Mouse (Mus musculus): ENCODE results near the gene Ckb. TPM values are rescaled to one million over a fixed set of nuclear protein-coding genes. Genes with fewer than 3 reads are reported as not detected.
A peak's percentile ranks its signal among the peaks of the same experiment; 100 is the strongest.

Gene Ckb
- polyA plus RNA-seq, 2 experiments, result 106 to 133 TPM

DNA sequence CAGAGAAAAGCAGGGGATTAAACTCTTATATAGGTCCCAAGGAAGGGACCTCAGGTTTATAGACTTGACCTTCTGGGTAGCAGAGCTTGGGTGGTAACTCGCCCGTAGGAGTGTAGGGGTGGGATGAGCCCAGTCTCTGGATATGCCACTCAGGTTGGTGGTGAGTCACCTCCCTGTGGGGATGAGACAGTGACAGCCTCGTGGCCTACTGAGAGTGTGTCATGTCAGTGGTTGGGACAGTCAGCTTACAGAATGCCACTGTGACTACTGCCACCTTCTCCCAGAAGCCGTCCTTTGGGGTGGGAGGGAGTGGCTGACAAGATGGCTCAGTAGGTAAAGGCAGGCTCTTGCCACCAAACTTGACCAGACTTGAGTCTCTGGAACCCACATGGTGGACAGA, 14.3 kb upstream of the Ckb start:
- no peak for ATAC-seq (ENCODE audit: low FRiP score, low read depth)
- DNase-seq (ENCODE audit: low spot score), result no peak
- no peak overlapping the region for H3K4me2 ChIP-seq (replicated peaks; ENCODE audit: low read depth, low read length, severe bottlenecking)
- TF ChIP-seq POLR2A (IDR thresholded peaks at IDR 0.05; ENCODE audit: borderline replicate concordance, extremely low read depth, insufficient read depth, insufficient read length), result no peak
- no peak overlapping the region for H3K27ac ChIP-seq (replicated peaks; ENCODE audit: low read depth, low read length)
- WGBS, result 75% methylated on average over 4 of the region's 4 CpGs
- H3K9ac ChIP-seq (ENCODE audit: low read depth, low read length, severe bottlenecking), result no peak overlapping the region
- no peaks in the 10 kb centered on the region for H3K27me3 ChIP-seq (ENCODE audit: control insufficient read depth, insufficient read depth, low read length)
- peaks cover 2% of the 10 kb centered on the region; the same call in 1 of the 2 replicates for H3K4me1 ChIP-seq (ENCODE audit: control insufficient read depth, insufficient read depth, low read length)
- H3K36me3 ChIP-seq (ENCODE audit: control insufficient read depth, insufficient read depth, low read length), result peaks cover 16% of the 10 kb centered on the region
- no peaks in the 10 kb centered on the region for H3K9me3 ChIP-seq (ENCODE audit: control insufficient read depth, low read length)
- no peak overlapping the region for H3K4me3 ChIP-seq (replicated peaks; ENCODE audit: low read length)

DNA sequence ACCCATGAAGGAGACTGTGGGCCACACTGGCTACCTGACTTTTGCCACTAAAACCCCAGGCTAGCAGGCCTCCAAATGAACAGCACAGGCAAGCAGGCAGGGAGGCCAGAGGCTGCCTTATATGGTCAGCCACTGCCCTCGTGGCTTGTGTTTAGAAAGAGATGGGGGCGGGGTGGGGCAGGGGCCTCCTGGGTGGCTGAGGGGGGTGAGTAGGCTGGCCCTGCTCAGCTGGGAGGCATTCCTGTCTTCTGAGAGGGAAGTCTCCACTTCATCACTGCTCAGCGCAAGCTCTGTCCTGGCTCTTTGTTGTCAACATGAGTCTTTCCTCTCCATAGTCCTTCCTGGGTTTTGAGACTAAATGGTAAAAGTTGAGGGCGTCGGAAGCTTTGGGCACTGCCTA, 10.7 kb upstream of the Ckb start:
- ATAC-seq (ENCODE audit: low FRiP score, low read depth), result no peak
- no peak for TF ChIP-seq POLR2A (IDR thresholded peaks at IDR 0.05; ENCODE audit: borderline replicate concordance, extremely low read depth, insufficient read depth, insufficient read length)
- H3K4me2 ChIP-seq (replicated peaks; ENCODE audit: low read depth, low read length, severe bottlenecking), result no peak overlapping the region
- no peak for DNase-seq (ENCODE audit: low spot score)
- H3K4me3 ChIP-seq (replicated peaks; ENCODE audit: low read length), result no peak overlapping the region
- H3K9ac ChIP-seq (ENCODE audit: low read depth, low read length, severe bottlenecking), result no peak overlapping the region
- 75% methylated on average over 5 of the region's 5 CpGs for whole genome bisulfite sequencing
- no peaks in the 10 kb centered on the region for H3K27me3 ChIP-seq (ENCODE audit: control insufficient read depth, insufficient read depth, low read length)
- H3K4me1 ChIP-seq (ENCODE audit: control insufficient read depth, insufficient read depth, low read length), result peaks cover 4% of the 10 kb centered on the region; the same call in 1 of the 2 replicates
- H3K36me3 ChIP-seq (ENCODE audit: control insufficient read depth, insufficient read depth, low read length), result peaks cover 25% of the 10 kb centered on the region
- no peaks in the 10 kb centered on the region for H3K9me3 ChIP-seq (ENCODE audit: control insufficient read depth, low read length)
- no peak overlapping the region for H3K27ac ChIP-seq (replicated peaks; ENCODE audit: low read depth, low read length)

- peaks cover 10% of the 10 kb centered on the region for H3K4me1 ChIP-seq (ENCODE audit: control insufficient read depth, insufficient read depth, low read length)
These were observed 9.9 kb upstream of the Ckb start for GRCm38 (mm10) chr12:111682003-111682402.

DNA sequence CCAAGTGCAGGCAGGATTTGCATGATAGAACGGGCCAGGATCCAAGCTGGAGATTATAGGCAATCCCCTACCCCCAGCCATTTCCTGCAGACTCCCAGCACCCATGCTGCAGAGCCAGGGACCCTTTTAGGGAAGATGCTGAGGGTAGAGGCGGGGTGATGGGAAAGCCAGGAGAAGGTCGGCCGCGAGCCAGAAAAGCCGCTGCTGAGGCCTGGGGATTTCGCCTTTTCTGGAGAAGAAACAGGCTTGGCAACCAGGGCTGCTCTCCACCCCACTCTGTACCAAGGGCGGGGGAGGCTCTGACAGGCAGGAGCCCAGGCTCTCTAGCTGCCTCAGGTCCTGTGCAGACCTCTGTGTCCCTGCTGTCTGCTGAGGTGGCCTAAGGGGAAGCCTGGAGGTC, 9.2 kb upstream of the Ckb start:
- no peak overlapping the region for H3K27ac ChIP-seq (replicated peaks; ENCODE audit: low read depth, low read length)
- peaks cover 25% of the 10 kb centered on the region for H3K36me3 ChIP-seq (ENCODE audit: control insufficient read depth, insufficient read depth, low read length)
- no peak for TF ChIP-seq POLR2A (IDR thresholded peaks at IDR 0.05; ENCODE audit: borderline replicate concordance, extremely low read depth, insufficient read depth, insufficient read length)
- no peak overlapping the region for H3K9ac ChIP-seq (ENCODE audit: low read depth, low read length, severe bottlenecking)
- H3K9me3 ChIP-seq (ENCODE audit: control insufficient read depth, low read length), result no peaks in the 10 kb centered on the region
- H3K4me3 ChIP-seq (replicated peaks; ENCODE audit: low read length), result no peak overlapping the region
- DNase-seq (ENCODE audit: low spot score) (no peak), ATAC-seq (ENCODE audit: low FRiP score, low read depth) (no peak)
- 89% methylated on average over 8 of the region's 8 CpGs for WGBS
- no peaks in the 10 kb centered on the region for H3K27me3 ChIP-seq (ENCODE audit: control insufficient read depth, insufficient read depth, low read length)
- H3K4me2 ChIP-seq (replicated peaks; ENCODE audit: low read depth, low read length, severe bottlenecking), result no peak overlapping the region
- H3K4me1 ChIP-seq (ENCODE audit: control insufficient read depth, insufficient read depth, low read length), result peaks cover 10% of the 10 kb centered on the region

More at GRCm38 (mm10) chr12:111682003-111682402, 9.9 kb upstream of the Ckb start:
- Histone ChIP-seq H3K27ac (replicated peaks; ENCODE audit: low read depth, low read length) (no peak overlapping the region), H3K27me3 (ENCODE audit: control insufficient read depth, insufficient read depth, low read length) (no peaks in the 10 kb centered on the region), H3K4me3 (replicated peaks; ENCODE audit: low read length) (no peak overlapping the region), H3K4me2 (replicated peaks; ENCODE audit: low read depth, low read length, severe bottlenecking) (no peak overlapping the region), H3K9me3 (ENCODE audit: control insufficient read depth, low read length) (no peaks in the 10 kb centered on the region), H3K9ac (ENCODE audit: low read depth, low read length, severe bottlenecking) (no peak overlapping the region), H3K36me3 (ENCODE audit: control insufficient read depth, insufficient read depth, low read length) (peaks cover 25% of the 10 kb centered on the region)
- ATAC-seq (ENCODE audit: low FRiP score, low read depth) (no peak), DNase-seq (ENCODE audit: low spot score) (no peak)
- no peak for TF ChIP-seq POLR2A (IDR thresholded peaks at IDR 0.05; ENCODE audit: borderline replicate concordance, extremely low read depth, insufficient read depth, insufficient read length)
- 91% methylated on average over 5 of the region's 5 CpGs for WGBS

GRCm38 (mm10) chr12:111680661-111681060, 8.5 kb upstream of the Ckb start:
- TF ChIP-seq POLR2A (IDR thresholded peaks at IDR 0.05; ENCODE audit: borderline replicate concordance, extremely low read depth, insufficient read depth, insufficient read length), result no peak
- Histone ChIP-seq H3K9ac (ENCODE audit: low read depth, low read length, severe bottlenecking) (no peak overlapping the region), H3K4me2 (replicated peaks; ENCODE audit: low read depth, low read length, severe bottlenecking) (no peak overlapping the region), H3K36me3 (ENCODE audit: control insufficient read depth, insufficient read depth, low read length) (peaks cover 25% of the 10 kb centered on the region), H3K9me3 (ENCODE audit: control insufficient read depth, low read length) (no peaks in the 10 kb centered on the region), H3K27me3 (ENCODE audit: control insufficient read depth, insufficient read depth, low read length) (no peaks in the 10 kb centered on the region), H3K4me1 (ENCODE audit: control insufficient read depth, insufficient read depth, low read length) (peaks cover 10% of the 10 kb centered on the region), H3K4me3 (replicated peaks; ENCODE audit: low read length) (no peak overlapping the region), H3K27ac (replicated peaks; ENCODE audit: low read depth, low read length) (no peak overlapping the region)
- no peak for DNase-seq (ENCODE audit: low spot score)
- 96% methylated on average over 13 of the region's 13 CpGs for WGBS
- ATAC-seq (ENCODE audit: low FRiP score, low read depth), result no peak

- TF ChIP-seq POLR2A (IDR thresholded peaks at IDR 0.05; ENCODE audit: borderline replicate concordance, extremely low read depth, insufficient read depth, insufficient read length), result no peak
- WGBS, result 47% methylated on average over 7 of the region's 7 CpGs
- Histone ChIP-seq H3K4me2 (replicated peaks; ENCODE audit: low read depth, low read length, severe bottlenecking) (peak overlapping the region; percentile 93), H3K36me3 (ENCODE audit: control insufficient read depth, insufficient read depth, low read length) (peaks cover 25% of the 10 kb centered on the region), H3K4me1 (ENCODE audit: control insufficient read depth, insufficient read depth, low read length) (peaks cover 10% of the 10 kb centered on the region), H3K4me3 (replicated peaks; ENCODE audit: low read length) (peak overlapping the region; percentile 83), H3K9ac (ENCODE audit: low read depth, low read length, severe bottlenecking) (peak overlapping the region; percentile 74), H3K27me3 (ENCODE audit: control insufficient read depth, insufficient read depth, low read length) (0 out of 2 replicates have a peak, but pooled peaks cover 4% of the 10 kb centered on the region), H3K9me3 (ENCODE audit: control insufficient read depth, low read length) (no peaks in the 10 kb centered on the region), H3K27ac (replicated peaks; ENCODE audit: low read depth, low read length) (no peak overlapping the region)
- DNase-seq (ENCODE audit: low spot score) (no peak), ATAC-seq (ENCODE audit: low FRiP score, low read depth) (no peak)
These were observed 6.9 kb upstream of the Ckb start for GRCm38 (mm10) chr12:111678997-111679396.

Measured in limb, embryonic 14.5 days (tissue).